Mouse (Mus musculus) neural tube, embryonic 12.5 days (tissue): Measurements from ENCODE around the gene Olfr13. TPM values are rescaled to one million over a fixed set of nuclear protein-coding genes. Genes with fewer than 3 reads are reported as not detected.

Source experiments
- polyA plus RNA-seq: library from polyadenylated mRNA; unstranded; fragments of >200 nt; fragmentation: Nextera tagmentation; extraction: Ambion mirVana; gene quantifications from 2 replicates; pipeline ENCODE4 v1.2.1, GENCODE M21; 2016

Olfr13 gene
- polyA plus RNA-seq, 1 experiment from 2014 or later, result not detected

Other genes with a start within 250 kb of the Olfr13 start
- not detected in 2 replicates for gene Olfr444, start 223.1 kb upstream of the Olfr13 start, polyA plus RNA-seq
- not detected in 2 replicates for gene Olfr441, start 65.8 kb upstream of the Olfr13 start, polyA plus RNA-seq
- not detected in 2 replicates for gene Olfr237-ps1, start 25.6 kb upstream of the Olfr13 start, polyA plus RNA-seq
- gene Olfr437, start 8.9 kb upstream of the Olfr13 start, polyA plus RNA-seq, result not detected in 2 replicates
- gene Olfr435, start 25.0 kb downstream of the Olfr13 start, polyA plus RNA-seq, result not detected in 2 replicates
- gene Olfr434, start 40.9 kb downstream of the Olfr13 start, polyA plus RNA-seq, result not detected in 2 replicates
- not detected in 2 replicates for gene Olfr47, start 59.4 kb downstream of the Olfr13 start, polyA plus RNA-seq
- 3.3 and 3.4 TPM in 2 replicates for gene Arhgef5, start 93.4 kb downstream of the Olfr13 start, polyA plus RNA-seq
- gene Nobox, start 137.4 kb downstream of the Olfr13 start, polyA plus RNA-seq, result not detected in 2 replicates